In genomic region chr17:67666981-67667380, GRCm38 (mm10) we compare ENCODE assay signal across 27 mouse cellular contexts. TPM values are rescaled to one million over a fixed set of nuclear protein-coding genes. Genes with fewer than 3 reads are reported as not detected.
DNase-seq lines count a peak whose midpoint lies in the region; ATAC-seq lines count a peak whose summit lies in the region.
"Had no signal": no experiment of that assay in that cellular context is flagged by ENCODE, and none has a peak within 500 bp of the region (broad histone marks: within the 10 kb centered on the region; RNA-seq: fewer than 3 reads in every experiment).

No protein-coding gene starts in this region.

- ATAC-seq in heart, embryonic 13.5 days (ENCODE audit: extremely low read depth, insufficient number of reproducible peaks, low FRiP score, low TSS enrichment): no peak
- ATAC-seq: CD4-positive, CD25-positive, alpha-beta regulatory T cell, adult 4 months; forebrain, embryonic 13.5 days; forebrain, embryonic 16.5 days; intestine, embryonic 15.5 days had no signal

- H3K4me2 ChIP-seq in heart, embryonic 13.5 days: no peak overlapping the region
- H3K4me2 ChIP-seq: forebrain, embryonic 13.5 days; heart, embryonic 11.5 days; heart, embryonic 15.5 days; hindbrain, embryonic 13.5 days; intestine, embryonic 15.5 days had no signal

- no peak overlapping the region for H3K4me3 ChIP-seq in heart, embryonic 13.5 days
- H3K4me3 ChIP-seq: forebrain, embryonic 10.5 days; forebrain, embryonic 13.5 days; heart, embryonic 15.5 days; hindbrain, embryonic 10.5 days; hindbrain, embryonic 13.5 days; intestine, embryonic 15.5 days had no signal

- no peak for DNase-seq in heart, adult 11 months
- peak; percentile 10 for DNase-seq in testis, postnatal 14 days (ENCODE audit: low spot score)
- DNase-seq in testis, postnatal 10 days (ENCODE audit: low spot score): no peak
- DNase-seq in adrenal gland, postnatal 14 days: peak; percentile 53
- no peak for DNase-seq in layer of hippocampus, adult 18-20 months (ENCODE audit: low spot score in 2 of 2)
- DNase-seq: cerebellum, adult 18-20 months; cerebellum, adult 9-10 months; cerebellum, postnatal 14 days; gastrocnemius, postnatal 10 days; gastrocnemius, postnatal 36 days; heart, postnatal 10 days; heart, postnatal 36 days had no signal

- peak overlapping the region; percentile 5; the same call in 1 of the 2 replicates for H3K9ac ChIP-seq in heart, embryonic 13.5 days
- H3K9ac ChIP-seq: forebrain, embryonic 13.5 days; heart, embryonic 15.5 days; hindbrain, embryonic 13.5 days; intestine, embryonic 15.5 days had no signal

- H3K4me1 ChIP-seq in heart, embryonic 13.5 days: no peaks in the 10 kb centered on the region
- H3K4me1 ChIP-seq: forebrain, embryonic 10.5 days; forebrain, embryonic 13.5 days; heart, embryonic 15.5 days; hindbrain, embryonic 10.5 days; hindbrain, embryonic 13.5 days; intestine, embryonic 15.5 days had no signal

- no peaks in the 10 kb centered on the region for H3K36me3 ChIP-seq in heart, embryonic 13.5 days
- H3K36me3 ChIP-seq: forebrain, embryonic 10.5 days; heart, embryonic 15.5 days; hindbrain, embryonic 10.5 days; hindbrain, embryonic 13.5 days; intestine, embryonic 15.5 days had no signal

- no peak overlapping the region for H3K27ac ChIP-seq in heart, embryonic 13.5 days (replicated peaks)
- H3K27ac ChIP-seq: forebrain, embryonic 13.5 days; heart, embryonic 15.5 days; hindbrain, embryonic 10.5 days; hindbrain, embryonic 13.5 days; intestine, embryonic 15.5 days had no signal

- no peaks in the 10 kb centered on the region for H3K27me3 ChIP-seq in heart, embryonic 13.5 days (replicated peaks)
- H3K27me3 ChIP-seq: forebrain, embryonic 13.5 days; heart, embryonic 15.5 days; hindbrain, embryonic 13.5 days; intestine, embryonic 15.5 days had no signal

- no peaks in the 10 kb centered on the region for H3K9me3 ChIP-seq in heart, embryonic 13.5 days
- H3K9me3 ChIP-seq: forebrain, embryonic 10.5 days; forebrain, embryonic 13.5 days; heart, embryonic 15.5 days; hindbrain, embryonic 10.5 days; hindbrain, embryonic 13.5 days; intestine, embryonic 15.5 days had no signal

- 28% methylated on average over 5 of the region's 5 CpGs for WGBS in heart, embryonic 13.5 days

RNA-seq across cellular contexts. Expression of gene Lama1, which starts 30.1 kb away (rescaled TPM):
- 0.65 and 1.0 TPM in 2 replicates for polyA plus RNA-seq in heart, embryonic 13.5 days (2015; fragmentation: Nextera tagmentation; extraction: Ambion mirVana)
- total RNA-seq in adrenal gland, postnatal 14 days (2021): 10.3 and 12.1 TPM in 2 replicates
- total RNA-seq in layer of hippocampus, adult 18-20 months (2021): 1 to 10 TPM; 2.5 to 3.2 TPM
- total RNA-seq: granulocyte monocyte progenitor cell, adult 5-6 weeks; MEL had no signal
- polyA plus RNA-seq: C2C12 had no signal

RNA-seq across cellular contexts. Expression of gene Lrrc30, which starts 34.5 kb away (rescaled TPM):
- polyA plus RNA-seq in heart, embryonic 13.5 days (2015; fragmentation: Nextera tagmentation; extraction: Ambion mirVana): not detected in 2 replicates
- total RNA-seq in adrenal gland, postnatal 14 days (2021): 0.26 and 0.37 TPM in 2 replicates
- not detected for total RNA-seq in layer of hippocampus, adult 18-20 months (2021)
- total RNA-seq: granulocyte monocyte progenitor cell, adult 5-6 weeks; MEL had no signal
- polyA plus RNA-seq: CD4-positive, CD25-positive, alpha-beta regulatory T cell, adult 4 months; embryonic facial prominence, embryonic 11.5 days; forebrain, embryonic 10.5 days; forebrain, embryonic 13.5 days; forebrain, embryonic 16.5 days; heart, embryonic 11.5 days; heart, embryonic 15.5 days; hindbrain, embryonic 10.5 days; hindbrain, embryonic 13.5 days; hindbrain, embryonic 16.5 days; intestine, embryonic 15.5 days had no signal

Comparison
In these comparisons a context has a peak if more than half of its experiments do, and no peak if none do; other contexts are left out.
1. DNase-seq: peak in testis, postnatal 14 days (single experiment) and adrenal gland, postnatal 14 days (single experiment); none in heart, adult 11 months (single experiment), testis, postnatal 10 days (single experiment) and layer of hippocampus, adult 18-20 months (0 of 2).